Mouse (Mus musculus) spleen, adult 2 months (tissue): ENCODE data around the gene Ngdn.

Source experiments
- CTCF ChIP-seq: fragments of 200-500 bp; IDR thresholded peaks from 2 replicates; pipeline ENCODE4 v1.5.1; 2011; ENCODE audit warnings: mild to moderate bottlenecking, inconsistent platforms; ENCODE audit not compliant: insufficient read depth, insufficient read length, insufficient replicate concordance; ENCODE audit errors: extremely low read depth
- POLR2A ChIP-seq: fragments of 200-500 bp; IDR thresholded peaks from 2 replicates; pipeline ENCODE4 v1.6.1; 2011; ENCODE audit warnings: low read depth, low read length, inconsistent platforms

- TF ChIP-seq POLR2A (no peak), CTCF (no peak)
Measured at GRCm38 (mm10) chr14:55002687-55003120, 12.6 kb upstream of the Ngdn start.
